Mouse (Mus musculus) megakaryocyte, embryonic 14.5 days (primary cell): ENCODE results near the gene P2ry13.

ENCODE experiments used
- FLI1 ChIP-seq: IDR thresholded peaks from 2 replicates; pipeline ENCODE4 v1.6.1; 2012; ENCODE audit warnings: low read length, inconsistent platforms, mixed read lengths
- GATA1 ChIP-seq: IDR thresholded peaks from 3 replicates; pipeline ENCODE4 v1.6.1; 2012; ENCODE audit warnings: mixed read lengths, low read length, inconsistent platforms, borderline replicate concordance

DNA sequence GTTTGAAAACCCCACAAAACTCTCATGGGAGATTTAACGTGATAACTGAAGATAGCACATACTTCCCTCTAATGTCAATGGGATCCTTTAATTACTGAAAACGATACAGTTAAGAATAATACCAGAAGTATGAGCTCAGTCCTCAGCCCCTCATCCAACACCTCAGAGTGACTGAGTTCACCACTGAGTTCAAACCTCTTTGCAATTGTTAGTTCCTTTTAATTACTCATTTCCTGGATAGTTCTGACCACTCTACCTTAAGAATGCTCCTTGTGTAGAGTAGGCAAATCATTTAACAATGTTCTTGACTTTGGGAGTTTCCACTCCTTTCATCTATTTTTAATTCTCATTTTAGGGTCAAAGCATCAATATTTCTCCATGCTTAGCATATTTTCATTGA is 8.6 kb upstream of the P2ry13 start:
- no peak for TF ChIP-seq GATA1
- TF ChIP-seq FLI1: no peak
